Mouse (Mus musculus) midbrain, embryonic 16.5 days (tissue): ENCODE measurements at regions not wholly inside any gene's neighbourhood (a gene's known extent, or its start where the extent isn't known, plus 50 kb on each side); places are given as distances from the start of the nearest gene placed in this dataset.
"Not testable (repeated sequence)": the region's sequence is repeated elsewhere in the genome, so short reads cannot be mapped to it uniquely, and the experiment has no call there.

Experiments
- ATAC-seq: fragments of 200-750 bp; cut with Nextera tagmentation; 2 replicates; pipeline ENCODE4 v1.8.0; 2017; ENCODE audit warnings: moderate TSS enrichment
- H3K27ac ChIP-seq: fragments of 300-500 bp; sonication (generic); 2 replicates; pipeline ENCODE4 v1.5.1; 2014; ENCODE audit warnings: mild to moderate bottlenecking, low read length, mixed read lengths
- H3K27me3 ChIP-seq: fragments of 300-500 bp; sonication (generic); 2 replicates; pipeline ENCODE4 v1.6.1; 2014; ENCODE audit warnings: low read depth, low read length, mixed read lengths; ENCODE audit not compliant: control insufficient read depth, insufficient read depth
- H3K36me3 ChIP-seq: fragments of 300-500 bp; sonication (generic); 2 replicates; pipeline ENCODE4 v1.6.1; 2014; ENCODE audit warnings: mild to moderate bottlenecking, low read length, moderate library complexity, mixed read lengths; ENCODE audit not compliant: control insufficient read depth, insufficient read depth
- H3K4me1 ChIP-seq: fragments of 300-500 bp; sonication (generic); 2 replicates; pipeline ENCODE4 v1.6.1; 2014; ENCODE audit warnings: mild to moderate bottlenecking, low read length, mixed read lengths; ENCODE audit not compliant: control insufficient read depth, insufficient read depth
- H3K4me2 ChIP-seq: fragments of 300-500 bp; sonication (generic); 2 replicates; pipeline ENCODE4 v1.6.1; 2014; ENCODE audit warnings: mild to moderate bottlenecking, low read length, mixed read lengths
- H3K4me3 ChIP-seq: fragments of 300-500 bp; sonication (generic); 2 replicates; pipeline ENCODE4 v1.5.1; 2014; ENCODE audit warnings: low read depth, mild to moderate bottlenecking, low read length, moderate library complexity, mixed read lengths
- H3K9ac ChIP-seq: fragments of 300-500 bp; sonication (generic); 2 replicates; pipeline ENCODE4 v1.6.1; 2014; ENCODE audit warnings: low read depth, low read length, mixed read lengths
- H3K9me3 ChIP-seq: fragments of 300-500 bp; sonication (generic); replicated peaks from 2 replicates; pipeline ENCODE4 v1.6.1; 2014; ENCODE audit warnings: mild to moderate bottlenecking, low read length, mixed read lengths; ENCODE audit not compliant: control insufficient read depth, poor library complexity, severe bottlenecking
- whole genome bisulfite sequencing: fragments of 180-500 bp; shearing (Covaris S2); extraction: QIAGEN DNeasy Blood & Tissue Kit; methylation state at CpG from one replicate; pipeline ENCODE4 v1.1.7; 2014; 5-methylcytosine and 5-hydroxymethylcytosine counted together

GRCm38 (mm10) chr17:84860835-84861234 is 70.2 kb upstream of the Lrpprc start:
- Histone ChIP-seq H3K9me3 (no peaks in the 10 kb centered on the region), H3K27ac (no peak overlapping the region), H3K4me1 (no peaks in the 10 kb centered on the region), H3K4me2 (no peak overlapping the region), H3K4me3 (no peak overlapping the region), H3K27me3 (no peaks in the 10 kb centered on the region), H3K9ac (no peak overlapping the region), H3K36me3 (no peaks in the 10 kb centered on the region)
- 84% methylated on average over 4 of the region's 4 CpGs for WGBS
- no peak for ATAC-seq

GRCm38 (mm10) chr17:84864231-84864630 is 73.6 kb upstream of the Lrpprc start:
- H3K27me3 ChIP-seq, H3K9me3 ChIP-seq, ATAC-seq, H3K9ac ChIP-seq, H3K4me2 ChIP-seq, H3K36me3 ChIP-seq, H3K4me3 ChIP-seq, H3K27ac ChIP-seq, H3K4me1 ChIP-seq: not testable (repeated sequence)

GRCm38 (mm10) chr17:84865158-84865557 is 74.6 kb upstream of the Lrpprc start:
- Histone ChIP-seq H3K4me1 (no peaks in the 10 kb centered on the region), H3K4me3 (no peak overlapping the region), H3K9ac (no peak overlapping the region), H3K9me3 (peaks cover 3% of the 10 kb centered on the region; the same call in 1 of the 2 replicates), H3K4me2 (no peak overlapping the region), H3K27me3 (no peaks in the 10 kb centered on the region), H3K27ac (no peak overlapping the region), H3K36me3 (no peaks in the 10 kb centered on the region)
- 62% methylated on average over 2 of the region's 2 CpGs for WGBS
- no peak for ATAC-seq

GRCm38 (mm10) chr17:84865566-84865965 is 75.0 kb upstream of the Lrpprc start:
- Histone ChIP-seq H3K4me2 (no peak overlapping the region), H3K4me3 (no peak overlapping the region), H3K9ac (no peak overlapping the region), H3K27me3 (no peaks in the 10 kb centered on the region), H3K27ac (no peak overlapping the region), H3K4me1 (no peaks in the 10 kb centered on the region), H3K36me3 (no peaks in the 10 kb centered on the region), H3K9me3 (peaks cover 3% of the 10 kb centered on the region; the same call in 1 of the 2 replicates)
- 80% methylated on average over 3 of the region's 3 CpGs for WGBS
- ATAC-seq, result no peak

GRCm38 (mm10) chr17:84869074-84869722 is 78.6 kb upstream of the Lrpprc start:
- Histone ChIP-seq H3K4me2 (no peak overlapping the region), H3K27ac (no peak overlapping the region), H3K4me1 (no peaks in the 10 kb centered on the region), H3K9me3 (peaks cover 3% of the 10 kb centered on the region; the same call in 1 of the 2 replicates), H3K27me3 (no peaks in the 10 kb centered on the region), H3K9ac (no peak overlapping the region), H3K36me3 (no peaks in the 10 kb centered on the region), H3K4me3 (no peak overlapping the region)
- no peak for ATAC-seq
- 91% methylated on average over 3 of the region's 3 CpGs for WGBS

GRCm38 (mm10) chr17:84873554-84873953 is 83.0 kb upstream of the Lrpprc start:
- Histone ChIP-seq H3K4me1 (peaks cover 5% of the 10 kb centered on the region), H3K4me3 (no peak overlapping the region), H3K36me3 (no peaks in the 10 kb centered on the region), H3K27me3 (no peaks in the 10 kb centered on the region), H3K9me3 (no peaks in the 10 kb centered on the region), H3K4me2 (no peak overlapping the region), H3K9ac (no peak overlapping the region), H3K27ac (no peak overlapping the region)
- WGBS, result 80% methylated on average over 7 of the region's 7 CpGs
- ATAC-seq, result no peak

- ATAC-seq, result no peak
Measured at GRCm38 (mm10) chr17:84874494-84874893, 82.0 kb upstream of the Ppm1b start.

GRCm38 (mm10) chr17:84875031-84875430 is 81.5 kb upstream of the Ppm1b start:
- Histone ChIP-seq H3K4me2 (no peak overlapping the region), H3K27ac (no peak overlapping the region), H3K27me3 (no peaks in the 10 kb centered on the region), H3K4me1 (peaks cover 5% of the 10 kb centered on the region), H3K4me3 (no peak overlapping the region), H3K9me3 (no peaks in the 10 kb centered on the region), H3K9ac (no peak overlapping the region), H3K36me3 (no peaks in the 10 kb centered on the region)
- ATAC-seq, result no peak
- 77% methylated on average over 6 of the region's 6 CpGs for WGBS

More at GRCm38 (mm10) chr17:84874494-84874893, 82.0 kb upstream of the Ppm1b start:
- Histone ChIP-seq H3K9me3 (no peaks in the 10 kb centered on the region), H3K27me3 (no peaks in the 10 kb centered on the region), H3K36me3 (no peaks in the 10 kb centered on the region), H3K27ac (no peak overlapping the region), H3K9ac (no peak overlapping the region), H3K4me3 (no peak overlapping the region), H3K4me1 (peaks cover 5% of the 10 kb centered on the region), H3K4me2 (no peak overlapping the region)
- WGBS, result 73% methylated on average over 6 of the region's 6 CpGs

GRCm38 (mm10) chr17:84876037-84876436 is 80.5 kb upstream of the Ppm1b start:
- H3K27ac ChIP-seq, result no peak overlapping the region
- no peak overlapping the region for H3K9ac ChIP-seq
- no peaks in the 10 kb centered on the region for H3K36me3 ChIP-seq
- H3K27me3 ChIP-seq, result no peaks in the 10 kb centered on the region
- no peak overlapping the region for H3K4me2 ChIP-seq
- H3K9me3 ChIP-seq, result no peaks in the 10 kb centered on the region
- peaks cover 5% of the 10 kb centered on the region for H3K4me1 ChIP-seq
- H3K4me3 ChIP-seq, result no peak overlapping the region
- ATAC-seq, result no peak
- WGBS, result 91% methylated on average over 4 of the region's 4 CpGs
